Mouse (Mus musculus) ES-E14 (cell line): ENCODE data around the gene Rbfox1. TPM values are rescaled to one million over a fixed set of nuclear protein-coding genes. Genes with fewer than 3 reads are reported as not detected.

Experiments used
- DNase-seq: peaks from one replicate; pipeline ENCODE4 v3.0.0-alpha.2; 2013; ENCODE audit warnings: low read depth, low spot score
- H3K27ac ChIP-seq: 2 replicates; pipeline ENCODE4 v1.5.1; 2012; ENCODE audit warnings: low read depth, mild to moderate bottlenecking, low read length, moderate library complexity, mixed read lengths; ENCODE audit not compliant: poor library complexity, insufficient read depth, severe bottlenecking
- H3K36me3 ChIP-seq: 2 replicates; pipeline ENCODE4 v1.6.1; 2012; ENCODE audit warnings: mild to moderate bottlenecking, low read length, moderate library complexity, mixed read lengths; ENCODE audit not compliant: control insufficient read depth, poor library complexity, insufficient read depth, severe bottlenecking
- H3K4me1 ChIP-seq, 2 experiments: fragments of 150-350 bp in 1 of 2; sonication (generic) in 1 of 2; 2 replicates each; pipeline ENCODE4 v1.6.1; 2012; ENCODE audit warnings: low read length in 2 of 2, mild to moderate bottlenecking in 1 of 2, mixed read lengths in 1 of 2; ENCODE audit not compliant: control insufficient read depth in 2 of 2, insufficient read depth in 2 of 2, poor library complexity in 1 of 2
- H3K4me3 ChIP-seq, 2 experiments: fragments of 150-350 bp in 1 of 2; sonication (generic) in 1 of 2; 2 replicates each; pipeline ENCODE4 v1.5.1; 2012; ENCODE audit warnings: low read length in 2 of 2, low read depth in 1 of 2, mild to moderate bottlenecking in 1 of 2, mixed read lengths in 1 of 2; ENCODE audit not compliant: insufficient read depth in 1 of 2, poor library complexity in 1 of 2, severe bottlenecking in 1 of 2
- H3K9ac ChIP-seq: 2 replicates; pipeline ENCODE4 v1.6.1; 2012; ENCODE audit warnings: low read depth, mild to moderate bottlenecking, low read length, mixed read lengths; ENCODE audit not compliant: poor library complexity, insufficient read depth, severe bottlenecking
- H3K9me3 ChIP-seq: fragments of 150-350 bp; sonication (generic); 2 replicates; pipeline ENCODE4 v1.6.1; 2012; ENCODE audit warnings: low read depth, mild to moderate bottlenecking, low read length; ENCODE audit not compliant: control insufficient read depth, insufficient read depth
- CHD2 ChIP-seq: IDR thresholded peaks from 2 replicates; pipeline ENCODE4 v1.6.1; 2014; ENCODE audit warnings: mild to moderate bottlenecking, low read depth, low read length, inconsistent platforms
- HCFC1 ChIP-seq: IDR thresholded peaks from 2 replicates; pipeline ENCODE4 v1.6.1; 2012; ENCODE audit warnings: low read length, inconsistent platforms, borderline replicate concordance; ENCODE audit not compliant: insufficient read depth
- MAFK ChIP-seq: IDR thresholded peaks from 2 replicates; pipeline ENCODE4 v1.6.1; 2014; ENCODE audit warnings: mild to moderate bottlenecking, low read depth, low read length, inconsistent platforms; ENCODE audit not compliant: insufficient read depth
- ZC3H11A ChIP-seq: IDR thresholded peaks from 2 replicates; pipeline ENCODE4 v1.6.1; 2012; ENCODE audit warnings: low read depth, mild to moderate bottlenecking, inconsistent platforms, low read length, borderline replicate concordance
- ZNF384 ChIP-seq: IDR thresholded peaks from 2 replicates; pipeline ENCODE4 v1.6.1; 2012; ENCODE audit warnings: low read depth, low read length, inconsistent platforms
- in situ Hi-C, 2 experiments: fragments of 600-800 bp; cut with MboI; formaldehyde crosslinking; loops; one replicate each; pipeline ENCODE4 v1.15.1; 2025; ENCODE audit warnings: low sequenced_read_pairs in 2 of 2, inconsistent platforms in 1 of 2; ENCODE audit not compliant: unreplicated experiment in 2 of 2
- total RNA-seq: library from RNA; depleted of rRNA; stranded (reverse); fragments of 300-350 nt; gene quantifications from 2 replicates; pipeline ENCODE4 v1.2.3, GENCODE M21; 2012

The Rbfox1 gene
- total RNA-seq, 1 experiment, result 0.18 TPM

DNA sequence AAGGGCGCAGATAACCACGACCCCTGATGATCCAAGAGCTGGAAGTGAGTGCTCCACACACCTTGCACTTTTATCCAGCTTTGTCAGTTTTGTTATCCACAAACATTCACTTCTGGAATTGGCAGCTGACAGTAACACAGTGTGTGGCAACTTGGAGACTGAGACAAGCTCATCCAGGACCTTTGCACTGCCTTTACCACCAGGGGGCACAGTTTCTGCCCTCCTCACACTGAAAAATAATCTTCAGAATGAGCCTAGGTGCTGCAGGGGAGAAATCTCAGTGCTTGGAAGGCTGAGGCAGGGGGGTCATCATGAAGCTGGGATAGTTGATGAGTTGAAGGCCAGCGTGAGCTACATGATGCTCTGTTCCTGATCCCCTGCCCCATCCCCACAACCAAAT, 570.2 kb downstream of the Rbfox1 start:
- 0 out of 2 replicates have a peak, but pooled peaks have one; percentile 10 for TF ChIP-seq ZC3H11A
- TF ChIP-seq ZNF384, result no peak
- in situ Hi-C loops, result no loop called here
- Histone ChIP-seq H3K9ac (no peak overlapping the region), H3K4me3 (no peak overlapping the region), H3K27ac (no peak overlapping the region), H3K36me3 (no peaks in the 10 kb centered on the region), H3K4me1 (no peaks in the 10 kb centered on the region), H3K9me3 (no peaks in the 10 kb centered on the region)
- no peak for DNase-seq

DNA sequence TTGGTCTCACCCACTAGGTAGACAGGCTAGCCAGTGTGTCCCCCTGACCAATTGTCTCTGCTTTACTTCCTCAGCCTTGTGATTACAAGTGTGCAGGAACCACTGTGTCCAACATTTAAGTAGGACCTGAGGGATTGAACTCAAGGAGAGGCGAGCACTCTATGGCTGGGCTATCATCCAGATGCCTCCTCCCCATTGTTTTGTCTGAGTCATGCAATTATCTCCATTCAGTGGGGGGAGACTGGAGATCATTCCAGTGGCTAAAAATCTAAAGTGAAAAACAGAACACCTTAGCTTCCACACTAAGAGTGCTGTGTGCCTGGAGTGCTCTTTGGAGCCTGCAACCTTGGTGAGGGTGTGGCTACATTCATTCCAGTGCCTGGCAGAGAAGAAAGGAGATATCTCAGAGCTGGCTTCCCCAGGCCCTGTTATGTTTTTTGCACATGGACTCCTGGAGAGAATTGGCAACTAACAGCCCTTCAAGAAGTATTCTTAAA, 594.0 kb downstream of the Rbfox1 start:
- Histone ChIP-seq H3K36me3 (no peaks in the 10 kb centered on the region), H3K9me3 (no peaks in the 10 kb centered on the region), H3K9ac (no peak overlapping the region), H3K4me3 (no peak overlapping the region), H3K4me1 (0 out of 4 replicates have a peak, but pooled peaks cover 0 to 3% of the 10 kb centered on the region in 2 experiments), H3K27ac (no peak overlapping the region)
- in situ Hi-C loops, result no loop called here
- TF ChIP-seq CHD2 (no peak), ZNF384 (no peak), ZC3H11A (no peak), HCFC1 (no peak), MAFK (no peak)
- peak; percentile 16 for DNase-seq

DNA sequence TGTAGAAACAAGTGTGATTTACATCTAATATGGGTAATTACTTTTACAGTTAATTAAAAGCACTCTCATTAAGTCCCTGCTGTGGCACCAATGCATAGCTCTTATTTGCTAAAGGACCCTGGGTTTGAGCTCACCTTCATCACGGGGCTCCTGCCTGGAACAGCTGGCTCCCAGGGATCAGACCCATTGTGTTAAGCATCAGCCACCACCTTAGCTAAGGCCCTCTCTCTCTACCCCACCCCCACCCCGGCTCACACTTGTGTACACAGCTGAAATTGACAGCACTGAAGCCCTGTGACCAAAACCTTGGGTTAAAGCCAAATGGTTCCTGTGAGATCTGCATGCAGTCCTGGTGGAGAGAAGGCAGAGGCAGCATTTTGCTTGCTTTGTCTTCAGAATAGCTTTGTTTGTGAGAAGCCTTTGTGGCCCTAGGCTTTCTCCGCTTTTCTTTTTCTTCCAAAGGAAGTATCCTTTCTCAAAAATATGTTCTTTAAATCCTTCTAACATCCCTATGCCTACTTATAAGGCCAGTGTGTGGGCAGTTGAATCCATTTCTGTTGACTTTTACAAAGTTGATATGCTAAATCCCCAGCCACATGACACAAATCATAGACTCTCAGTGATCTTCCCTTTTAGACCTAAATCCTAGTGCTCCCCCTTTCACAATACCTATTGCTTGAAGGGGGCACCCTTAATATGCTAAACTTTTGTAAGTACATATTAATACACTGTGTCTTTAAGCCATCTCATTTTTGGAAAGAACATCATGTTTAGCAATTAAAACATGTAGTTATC, 594.7 kb downstream of the Rbfox1 start:
- Histone ChIP-seq H3K9me3 (no peaks in the 10 kb centered on the region), H3K9ac (no peak overlapping the region), H3K4me3 (no peak overlapping the region), H3K4me1 (0 out of 4 replicates have a peak, but pooled peaks cover 0 to 3% of the 10 kb centered on the region in 2 experiments), H3K27ac (no peak overlapping the region), H3K36me3 (no peaks in the 10 kb centered on the region)
- no peak for DNase-seq
- in situ Hi-C loops, result no loop called here
- TF ChIP-seq CHD2, result no peak

DNA sequence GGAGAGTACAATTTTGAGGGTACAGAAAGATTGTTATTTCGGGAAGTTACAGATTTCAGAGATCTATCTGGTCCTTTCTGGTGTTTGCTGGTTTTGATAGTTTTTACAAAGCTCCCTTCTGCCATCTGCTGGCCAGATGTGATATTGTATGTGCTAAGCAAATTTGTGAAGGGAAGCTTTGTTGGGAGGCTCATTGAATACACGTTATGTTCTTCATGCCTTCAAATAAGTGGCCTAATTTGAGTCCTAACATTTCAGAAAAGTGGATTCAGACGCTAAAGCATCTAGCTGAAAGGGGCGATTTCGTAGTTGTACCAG, 595.2 kb downstream of the Rbfox1 start:
- Histone ChIP-seq H3K27ac (no peak overlapping the region), H3K4me3 (no peak overlapping the region), H3K36me3 (no peaks in the 10 kb centered on the region), H3K4me1 (0 out of 4 replicates have a peak, but pooled peaks cover 0 to 3% of the 10 kb centered on the region in 2 experiments), H3K9ac (no peak overlapping the region), H3K9me3 (no peaks in the 10 kb centered on the region)
- TF ChIP-seq HCFC1, result no peak
- TF ChIP-seq CHD2, result no peak
- no peak for TF ChIP-seq ZC3H11A
- TF ChIP-seq MAFK, result 0 out of 2 replicates have a peak, but pooled peaks have one; percentile 15
- no peak for TF ChIP-seq ZNF384
- in situ Hi-C loops, result no loop called here
- DNase-seq, result peak; percentile 47

DNA sequence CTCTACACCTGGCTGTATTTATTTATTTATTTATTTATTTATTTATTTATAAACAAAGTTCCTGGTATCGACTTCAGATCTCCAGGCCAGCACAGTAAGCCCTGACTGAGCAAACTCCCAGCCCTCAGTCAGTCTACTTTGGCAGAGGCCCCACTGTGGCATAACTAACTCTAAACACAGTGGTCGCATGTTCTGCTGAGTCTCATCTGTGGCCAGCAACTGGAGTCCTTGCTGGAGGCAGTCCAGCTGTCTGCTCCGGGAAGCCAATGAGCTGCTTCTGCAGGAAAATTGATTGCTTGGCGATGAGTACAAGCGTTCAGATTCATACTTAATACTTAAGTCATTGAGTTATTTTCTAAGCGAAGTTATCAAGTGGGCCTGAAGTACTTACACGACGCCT, 598.5 kb downstream of the Rbfox1 start:
- Histone ChIP-seq H3K4me1 (0 out of 4 replicates have a peak, but pooled peaks cover 0 to 3% of the 10 kb centered on the region in 2 experiments), H3K27ac (no peak overlapping the region), H3K9ac (no peak overlapping the region), H3K4me3 (no peak overlapping the region), H3K9me3 (no peaks in the 10 kb centered on the region), H3K36me3 (no peaks in the 10 kb centered on the region)
- no peak for DNase-seq
- in situ Hi-C loops, result no loop called here
- TF ChIP-seq HCFC1 (no peak), MAFK (no peak), CHD2 (no peak)
